Mouse (Mus musculus) midbrain, embryonic 16.5 days (tissue): ENCODE results near the gene Cxcr4. TPM values are rescaled to one million over a fixed set of nuclear protein-coding genes. Genes with fewer than 3 reads are reported as not detected.

Experiments
- ATAC-seq: fragments of 200-750 bp; cut with Nextera tagmentation; 2 replicates; pipeline ENCODE4 v1.8.0; 2017; ENCODE audit warnings: moderate TSS enrichment
- H3K27ac ChIP-seq: fragments of 300-500 bp; sonication (generic); 2 replicates; pipeline ENCODE4 v1.5.1; 2014; ENCODE audit warnings: mild to moderate bottlenecking, low read length, mixed read lengths
- H3K27me3 ChIP-seq: fragments of 300-500 bp; sonication (generic); 2 replicates; pipeline ENCODE4 v1.6.1; 2014; ENCODE audit warnings: low read depth, low read length, mixed read lengths; ENCODE audit not compliant: control insufficient read depth, insufficient read depth
- H3K36me3 ChIP-seq: fragments of 300-500 bp; sonication (generic); 2 replicates; pipeline ENCODE4 v1.6.1; 2014; ENCODE audit warnings: mild to moderate bottlenecking, low read length, moderate library complexity, mixed read lengths; ENCODE audit not compliant: control insufficient read depth, insufficient read depth
- H3K4me1 ChIP-seq: fragments of 300-500 bp; sonication (generic); 2 replicates; pipeline ENCODE4 v1.6.1; 2014; ENCODE audit warnings: mild to moderate bottlenecking, low read length, mixed read lengths; ENCODE audit not compliant: control insufficient read depth, insufficient read depth
- H3K4me2 ChIP-seq: fragments of 300-500 bp; sonication (generic); 2 replicates; pipeline ENCODE4 v1.6.1; 2014; ENCODE audit warnings: mild to moderate bottlenecking, low read length, mixed read lengths
- H3K4me3 ChIP-seq: fragments of 300-500 bp; sonication (generic); 2 replicates; pipeline ENCODE4 v1.5.1; 2014; ENCODE audit warnings: low read depth, mild to moderate bottlenecking, low read length, moderate library complexity, mixed read lengths
- H3K9ac ChIP-seq: fragments of 300-500 bp; sonication (generic); 2 replicates; pipeline ENCODE4 v1.6.1; 2014; ENCODE audit warnings: low read depth, low read length, mixed read lengths
- H3K9me3 ChIP-seq: fragments of 300-500 bp; sonication (generic); replicated peaks from 2 replicates; pipeline ENCODE4 v1.6.1; 2014; ENCODE audit warnings: mild to moderate bottlenecking, low read length, mixed read lengths; ENCODE audit not compliant: control insufficient read depth, poor library complexity, severe bottlenecking
- WGBS: fragments of 180-500 bp; shearing (Covaris S2); extraction: QIAGEN DNeasy Blood & Tissue Kit; methylation state at CpG from one replicate; pipeline ENCODE4 v1.1.7; 2014; 5-methylcytosine and 5-hydroxymethylcytosine counted together
- polyA plus RNA-seq: library from polyadenylated mRNA; unstranded; fragments of >200 nt; fragmentation: Nextera tagmentation; extraction: Ambion mirVana; gene quantifications from 2 replicates; pipeline ENCODE4 v1.2.1, GENCODE M21; 2015

Cxcr4 gene
- polyA plus RNA-seq, 1 experiment from 2014 or later = 4.0 TPM

DNA sequence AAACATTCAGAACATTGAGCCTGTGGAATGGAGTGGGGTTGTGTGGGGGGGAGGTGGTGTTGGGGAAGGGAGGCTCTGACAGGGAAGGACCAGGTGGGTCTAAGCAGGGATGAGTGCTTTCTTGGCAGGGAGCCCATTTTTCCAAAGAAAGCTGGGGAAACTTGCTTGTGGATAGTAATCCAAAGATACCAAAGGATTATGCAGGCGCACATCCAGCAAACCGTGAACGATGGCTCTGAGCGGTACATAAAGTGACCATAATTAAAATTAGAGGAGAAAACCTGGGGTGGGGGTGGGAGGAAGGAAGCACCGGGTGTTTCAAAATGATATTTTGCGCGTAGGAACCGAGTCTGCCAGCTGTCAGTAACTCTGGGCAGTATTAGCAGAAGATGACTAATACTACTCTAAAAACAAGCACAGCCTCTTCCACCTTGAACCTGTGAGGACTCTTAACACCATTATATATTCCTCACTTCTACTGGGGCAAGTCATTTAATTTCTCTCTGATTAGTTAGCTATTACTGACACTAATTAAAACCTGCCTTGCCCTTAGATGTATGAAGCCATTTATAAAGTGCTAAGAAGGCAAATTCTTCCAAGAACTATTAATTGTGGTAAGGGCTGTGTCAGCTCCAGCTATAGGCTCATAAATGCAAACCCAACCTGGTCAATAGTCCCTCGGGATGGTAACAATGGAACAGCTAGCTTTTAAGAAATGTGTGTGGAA is 30.9 kb upstream of the Cxcr4 start:
- Histone ChIP-seq H3K4me3 (no peak overlapping the region), H3K36me3 (no peaks in the 10 kb centered on the region), H3K27me3 (no peaks in the 10 kb centered on the region), H3K9ac (no peak overlapping the region), H3K4me1 (peaks cover 8% of the 10 kb centered on the region), H3K9me3 (no peaks in the 10 kb centered on the region), H3K27ac (no peak overlapping the region), H3K4me2 (no peak overlapping the region)
- ATAC-seq = peak; percentile 72; the same call in 1 of the 2 replicates
- WGBS = 20% methylated on average over 9 of the region's 9 CpGs

DNA sequence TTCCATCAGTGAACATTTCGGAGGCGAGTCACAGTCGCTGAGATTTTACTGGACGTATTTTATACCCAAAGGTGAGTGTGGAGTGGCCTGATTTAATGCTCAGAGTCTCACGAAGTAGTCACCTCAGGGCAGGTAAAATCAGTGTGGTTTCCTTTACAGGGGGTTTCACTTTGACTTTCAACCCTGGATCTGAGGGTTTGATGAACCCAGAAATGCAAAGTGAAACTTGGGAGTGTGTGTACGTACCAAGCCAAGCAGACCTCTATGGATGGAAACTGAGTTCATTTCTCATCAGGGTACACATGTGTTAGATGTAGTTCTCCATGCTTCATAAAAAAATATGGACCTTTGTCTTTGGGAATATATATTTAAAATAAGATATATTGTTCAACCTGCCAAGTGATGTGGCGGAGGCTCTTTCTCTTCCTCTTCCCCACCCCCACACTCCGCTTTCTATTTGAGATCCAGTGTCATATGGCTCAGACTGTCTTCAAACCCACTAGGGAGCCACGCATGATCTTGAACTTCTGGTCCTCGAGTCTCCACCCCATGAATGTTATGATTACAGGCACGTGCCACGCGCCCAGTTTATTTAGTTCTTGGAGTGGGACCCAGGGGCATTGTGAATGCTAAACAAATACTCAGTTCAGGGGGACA is 25.7 kb upstream of the Cxcr4 start:
- Histone ChIP-seq H3K9me3 (no peaks in the 10 kb centered on the region), H3K27me3 (no peaks in the 10 kb centered on the region), H3K4me1 (peaks cover 3% of the 10 kb centered on the region; the same call in 1 of the 2 replicates), H3K9ac (no peak overlapping the region), H3K27ac (no peak overlapping the region), H3K36me3 (no peaks in the 10 kb centered on the region), H3K4me3 (no peak overlapping the region), H3K4me2 (no peak overlapping the region)
- 94% methylated on average over 13 of the region's 13 CpGs for WGBS
- ATAC-seq = no peak

DNA sequence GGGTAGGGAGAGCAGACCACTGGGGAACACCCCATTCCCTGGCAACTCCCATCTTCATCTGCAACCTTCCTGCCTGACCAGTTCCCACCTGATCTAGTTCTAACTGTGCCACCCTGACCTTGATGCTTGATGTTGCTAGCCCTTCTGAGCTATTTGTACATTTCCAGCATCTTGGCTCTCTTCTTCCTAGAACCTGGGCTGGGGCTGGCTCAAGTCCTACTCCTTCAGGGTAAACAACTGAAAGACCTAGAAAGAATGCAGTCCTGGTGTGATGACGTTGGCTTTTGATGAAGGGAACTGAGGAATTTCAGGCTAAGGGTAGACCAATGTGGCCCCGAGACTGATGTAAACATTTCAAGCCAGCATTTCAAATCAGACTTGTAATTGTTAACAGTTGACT is 24.5 kb upstream of the Cxcr4 start:
- H3K4me3 ChIP-seq = no peak overlapping the region
- no peaks in the 10 kb centered on the region for H3K36me3 ChIP-seq
- H3K9ac ChIP-seq = no peak overlapping the region
- H3K27ac ChIP-seq = no peak overlapping the region
- no peaks in the 10 kb centered on the region for H3K9me3 ChIP-seq
- 76% methylated on average over 2 of the region's 2 CpGs for WGBS
- no peaks in the 10 kb centered on the region for H3K27me3 ChIP-seq
- ATAC-seq = no peak
- H3K4me1 ChIP-seq = no peaks in the 10 kb centered on the region
- no peak overlapping the region for H3K4me2 ChIP-seq

DNA sequence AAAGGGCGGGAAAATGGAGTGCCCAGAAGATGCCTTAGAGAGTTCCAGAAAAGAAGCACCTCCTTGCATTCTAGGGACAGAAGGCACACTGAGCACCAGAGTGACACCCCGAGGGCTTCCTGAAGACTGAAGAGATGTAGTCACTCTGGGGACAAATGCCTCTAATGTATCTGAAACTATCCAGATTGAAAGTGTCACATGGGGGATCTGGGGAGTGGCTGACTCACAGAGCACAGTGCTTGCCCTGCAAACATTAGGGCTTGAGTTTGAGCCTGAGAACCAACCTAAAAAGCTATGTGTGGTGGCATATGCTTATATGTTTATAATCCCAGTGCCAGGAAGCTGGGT is 23.3 kb upstream of the Cxcr4 start:
- no peaks in the 10 kb centered on the region for H3K4me1 ChIP-seq
- H3K4me2 ChIP-seq = no peak overlapping the region
- H3K9me3 ChIP-seq = no peaks in the 10 kb centered on the region
- 94% methylated on average over 2 of the region's 2 CpGs for WGBS
- H3K4me3 ChIP-seq = no peak overlapping the region
- ATAC-seq = no peak
- no peak overlapping the region for H3K9ac ChIP-seq
- no peaks in the 10 kb centered on the region for H3K36me3 ChIP-seq
- H3K27ac ChIP-seq = no peak overlapping the region
- H3K27me3 ChIP-seq = no peaks in the 10 kb centered on the region

DNA sequence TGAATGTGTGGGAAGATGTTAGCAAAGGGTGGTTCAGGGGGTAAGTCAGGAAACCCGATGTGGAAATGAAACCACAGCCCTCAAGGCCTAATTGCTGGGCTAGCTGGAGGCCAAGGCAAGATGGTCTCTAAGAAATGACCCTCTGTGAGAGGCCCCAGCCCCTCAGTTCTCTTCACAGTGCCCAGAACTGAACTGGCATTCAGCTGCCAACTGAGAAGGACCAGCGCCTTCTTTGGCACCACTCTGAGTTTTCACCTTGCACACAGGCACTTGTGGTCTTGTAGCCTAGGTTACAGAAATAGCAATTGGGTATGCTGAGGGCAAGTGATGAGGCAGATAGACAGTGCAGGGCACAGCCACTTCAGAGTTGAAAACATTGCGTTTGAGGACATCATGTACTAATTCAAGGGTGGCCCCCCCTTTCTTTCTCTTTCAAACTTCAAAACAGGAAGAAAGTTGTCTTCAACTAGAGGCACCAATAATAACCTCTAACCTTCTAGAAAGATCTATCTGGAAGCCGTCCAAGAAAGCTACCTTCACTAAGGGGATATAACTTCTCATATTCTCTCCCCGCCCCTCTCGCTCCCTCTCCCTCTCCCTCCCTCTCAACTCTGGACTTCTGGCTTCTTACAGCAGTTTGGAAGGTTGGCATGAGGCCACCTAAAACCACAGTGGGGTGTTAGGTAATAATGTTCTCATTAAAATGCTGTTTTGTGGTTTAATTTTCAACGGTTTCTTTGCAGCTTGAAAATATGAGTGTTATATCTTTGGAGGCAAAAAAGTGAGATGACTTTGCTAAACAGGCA is 22.8 kb upstream of the Cxcr4 start:
- Histone ChIP-seq H3K4me1 (no peaks in the 10 kb centered on the region), H3K4me3 (no peak overlapping the region), H3K4me2 (no peak overlapping the region), H3K36me3 (no peaks in the 10 kb centered on the region), H3K27me3 (no peaks in the 10 kb centered on the region), H3K9ac (no peak overlapping the region), H3K27ac (no peak overlapping the region), H3K9me3 (no peaks in the 10 kb centered on the region)
- 87% methylated on average over 7 of the region's 7 CpGs for WGBS
- no peak for ATAC-seq

DNA sequence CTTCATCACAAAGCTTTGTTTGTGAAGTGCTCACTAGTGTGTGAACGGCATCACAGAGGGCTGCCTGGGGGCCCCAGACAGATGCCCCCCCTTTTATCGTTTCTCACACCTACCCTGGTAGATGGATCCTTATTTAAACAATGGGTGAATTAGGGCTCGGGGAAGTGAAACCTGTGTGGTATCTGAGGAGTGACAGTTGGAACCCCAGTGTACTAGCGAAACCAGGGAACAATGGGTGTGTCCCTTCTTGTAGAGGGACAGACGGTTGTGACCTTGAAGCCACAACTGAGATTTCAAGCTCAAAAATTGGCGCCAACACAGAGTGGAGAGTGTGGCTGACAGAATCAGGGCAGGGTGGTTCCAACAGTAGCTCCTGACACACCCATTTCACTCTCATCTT is 16.0 kb upstream of the Cxcr4 start:
- H3K27ac ChIP-seq = no peak overlapping the region
- H3K27me3 ChIP-seq = no peaks in the 10 kb centered on the region
- H3K36me3 ChIP-seq = no peaks in the 10 kb centered on the region
- 69% methylated on average over 6 of the region's 6 CpGs for WGBS
- ATAC-seq = no peak
- H3K4me3 ChIP-seq = no peak overlapping the region
- H3K9me3 ChIP-seq = no peaks in the 10 kb centered on the region
- H3K9ac ChIP-seq = no peak overlapping the region
- H3K4me2 ChIP-seq = no peak overlapping the region
- no peaks in the 10 kb centered on the region for H3K4me1 ChIP-seq

DNA sequence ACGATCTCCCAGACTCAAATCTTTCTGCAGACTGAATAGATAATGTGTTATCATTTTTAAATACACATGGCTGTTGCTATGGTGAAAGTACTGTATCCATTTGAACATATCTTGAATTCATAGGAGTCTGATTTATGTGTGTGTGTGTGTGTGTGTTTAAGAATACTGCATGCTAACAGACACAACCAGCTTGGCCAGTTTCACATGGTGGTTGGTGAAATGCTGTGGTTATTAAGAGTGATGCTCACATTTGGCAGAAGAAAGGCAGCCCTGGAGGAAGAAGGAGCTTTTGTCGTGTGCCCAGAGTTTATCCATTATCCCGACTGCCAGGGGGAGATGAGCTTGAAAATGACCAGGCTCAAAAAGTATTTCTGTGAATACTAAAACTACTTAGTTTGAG is 15.3 kb upstream of the Cxcr4 start:
- H3K27me3 ChIP-seq = no peaks in the 10 kb centered on the region
- 71% methylated on average over 3 of the region's 3 CpGs for WGBS

DNA sequence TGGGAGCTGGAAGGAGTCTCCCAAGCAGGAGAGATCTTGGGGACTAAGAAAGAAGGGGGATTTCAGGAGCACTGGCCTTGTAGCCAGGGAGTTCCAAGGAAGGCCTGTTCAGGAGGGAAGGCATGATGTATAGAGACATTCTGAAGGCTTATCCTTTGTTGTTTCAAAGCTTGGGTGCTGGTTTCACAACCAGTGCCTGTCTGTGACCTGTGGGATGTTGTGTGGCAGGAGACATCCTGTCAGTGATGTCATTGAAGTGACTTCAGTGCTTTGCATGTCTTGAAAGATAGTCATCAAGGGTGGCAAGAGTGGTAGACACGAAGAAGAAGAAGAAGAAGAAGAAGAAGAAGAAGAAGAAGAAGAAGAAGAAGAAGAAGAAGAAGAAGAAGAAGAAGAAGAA is 13.7 kb upstream of the Cxcr4 start:
- no peak overlapping the region for H3K4me2 ChIP-seq
- no peak for ATAC-seq
- H3K9ac ChIP-seq = no peak overlapping the region
- no peak overlapping the region for H3K27ac ChIP-seq
- no peaks in the 10 kb centered on the region for H3K4me1 ChIP-seq
- H3K4me3 ChIP-seq = no peak overlapping the region
- 82% methylated on average over 1 of the region's 1 CpGs for WGBS
- no peaks in the 10 kb centered on the region for H3K36me3 ChIP-seq
- no peaks in the 10 kb centered on the region for H3K9me3 ChIP-seq
- no peaks in the 10 kb centered on the region for H3K27me3 ChIP-seq

More for the DNA sequence above, 15.3 kb upstream of the Cxcr4 start:
- no peaks in the 10 kb centered on the region for H3K36me3 ChIP-seq
- no peaks in the 10 kb centered on the region for H3K4me1 ChIP-seq
- no peak overlapping the region for H3K9ac ChIP-seq
- H3K9me3 ChIP-seq = no peaks in the 10 kb centered on the region
- no peak overlapping the region for H3K27ac ChIP-seq
- H3K4me3 ChIP-seq = no peak overlapping the region
- ATAC-seq = no peak
- no peak overlapping the region for H3K4me2 ChIP-seq
